Mouse (Mus musculus) adrenal gland, postnatal 25 days (tissue): ENCODE results near the gene Manbal. TPM values are rescaled to one million over a fixed set of nuclear protein-coding genes. Genes with fewer than 3 reads are reported as not detected.

Source experiments
- DNase-seq: peaks from one replicate; pipeline ENCODE4 v3.0.0; 2021; ENCODE audit warnings: mixed read lengths
- total RNA-seq: library from RNA; stranded (reverse); gene quantifications from 2 replicates; pipeline ENCODE4 v1.2.3, GENCODE M21; 2021

Manbal gene
- total RNA-seq, 1 experiment from 2014 or later: 34.6 TPM

GRCm38 (mm10) chr2:157412497-157412896, 45.1 kb downstream of the Manbal start:
- no peak for DNase-seq

GRCm38 (mm10) chr2:157417229-157417628, 49.8 kb downstream of the Manbal start:
- DNase-seq: no peak

GRCm38 (mm10) chr2:157418206-157418605, 50.8 kb downstream of the Manbal start, which contains the start of gene Src:
Gene Src (plus strand): TSS chr2:157418444.
- no peak for DNase-seq

- DNase-seq: no peak
Measured at GRCm38 (mm10) chr2:157418609-157419071, 51.2 kb downstream of the Manbal start.

GRCm38 (mm10) chr2:157419506-157419905, 52.1 kb downstream of the Manbal start:
- DNase-seq: no peak

- no peak for DNase-seq
Measured at GRCm38 (mm10) chr2:157420404-157420803, 53.0 kb downstream of the Manbal start.

GRCm38 (mm10) chr2:157422062-157422655, 54.8 kb downstream of the Manbal start:
- no peak for DNase-seq

GRCm38 (mm10) chr2:157422854-157423705, 55.7 kb downstream of the Manbal start:
- no peak for DNase-seq

- DNase-seq: no peak
Measured at GRCm38 (mm10) chr2:157423706-157424125, 56.3 kb downstream of the Manbal start.

- DNase-seq: peak; percentile 68
Measured at GRCm38 (mm10) chr2:157424126-157424903, 56.9 kb downstream of the Manbal start.

- DNase-seq: no peak
Measured at GRCm38 (mm10) chr2:157424904-157425642, 57.7 kb downstream of the Manbal start.

- DNase-seq: no peak
Measured at GRCm38 (mm10) chr2:157425643-157425988, 58.2 kb downstream of the Manbal start.

GRCm38 (mm10) chr2:157426171-157426570, 58.8 kb downstream of the Manbal start:
- peak; percentile 32 for DNase-seq

GRCm38 (mm10) chr2:157427164-157427563, 59.8 kb downstream of the Manbal start:
- no peak for DNase-seq

- no peak for DNase-seq
Measured at GRCm38 (mm10) chr2:157428351-157429139, 61.2 kb downstream of the Manbal start.

GRCm38 (mm10) chr2:157429735-157430134, 62.3 kb downstream of the Manbal start:
- DNase-seq: no peak

- DNase-seq: no peak
Measured at GRCm38 (mm10) chr2:157430667-157431429, 63.5 kb downstream of the Manbal start.

GRCm38 (mm10) chr2:157431912-157432311, 64.5 kb downstream of the Manbal start:
- DNase-seq: no peak

- peak; percentile 52 for DNase-seq
Measured at GRCm38 (mm10) chr2:157432476-157432875, 65.1 kb downstream of the Manbal start.

- DNase-seq: no peak
Measured at GRCm38 (mm10) chr2:157434041-157434440, 66.6 kb downstream of the Manbal start.
